Mouse (Mus musculus) cerebellum, postnatal 36 days (tissue): ENCODE measurements around the gene 1700057G04Rik.

Experiments
- DNase-seq, 2 experiments: peaks; one replicate each; pipeline ENCODE4 v3.0.0; 2021 to 2022; ENCODE audit warnings: mixed read lengths in 2 of 2

1700057G04Rik gene

DNA sequence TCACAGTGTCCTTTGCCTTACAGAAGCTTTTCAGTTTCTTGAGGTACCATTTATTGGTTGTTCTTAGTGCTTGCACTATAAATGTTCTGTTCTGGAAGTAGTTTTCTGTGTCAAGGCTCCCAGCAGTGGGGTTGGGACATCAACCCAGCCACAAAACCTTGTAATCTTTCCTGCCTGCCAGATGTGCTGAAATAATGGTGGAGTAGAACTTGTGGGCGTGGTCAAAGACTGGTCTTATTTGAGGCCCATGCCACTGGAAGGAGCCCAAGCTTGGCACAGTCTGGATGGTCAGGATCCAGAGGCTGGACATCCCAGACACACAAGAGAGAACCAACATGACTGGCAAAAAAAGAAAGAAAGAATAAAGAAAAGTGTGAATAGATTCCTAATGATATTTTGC, 78.2 kb downstream of the 1700057G04Rik start:
- DNase-seq = no peak

DNA sequence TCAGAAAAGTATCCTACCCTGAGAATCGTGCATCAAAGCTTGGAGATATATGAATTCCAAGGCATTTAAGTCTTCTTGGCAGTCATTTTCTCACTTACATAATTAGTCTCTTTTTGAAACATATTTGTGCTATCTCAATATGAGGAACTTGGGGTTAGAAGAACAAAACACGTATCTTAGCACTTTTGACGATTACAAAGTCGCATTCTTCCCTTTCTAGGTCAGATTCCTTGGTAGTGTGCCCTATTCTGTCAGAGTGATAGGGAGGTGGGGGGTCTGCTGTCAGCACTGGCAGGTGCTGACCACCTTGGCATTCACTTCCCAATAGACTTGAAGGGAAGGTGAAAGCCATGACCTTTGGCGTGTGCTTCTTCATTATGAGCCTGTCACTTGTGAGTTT, 93.5 kb downstream of the 1700057G04Rik start:
- no peak for DNase-seq
